Mouse (Mus musculus) heart, embryonic 15.5 days (tissue): Measurements from ENCODE around the gene Olfr105-ps. TPM values are rescaled to one million over a fixed set of nuclear protein-coding genes. Genes with fewer than 3 reads are reported as not detected.

Experiments
- ATAC-seq: fragments of 200-750 bp; cut with Nextera tagmentation; replicated peaks from 2 replicates; pipeline ENCODE4 v1.8.0; 2017; ENCODE audit warnings: low read depth, moderate TSS enrichment; ENCODE audit not compliant: insufficient number of reproducible peaks, insufficient read depth, low FRiP score
- H3K27ac ChIP-seq: fragments of 300-500 bp; sonication (generic); 2 replicates; pipeline ENCODE4 v1.5.1; 2015; ENCODE audit warnings: mild to moderate bottlenecking, inconsistent platforms
- H3K27me3 ChIP-seq: fragments of 300-500 bp; sonication (generic); 2 replicates; pipeline ENCODE4 v1.6.1; 2015; ENCODE audit warnings: inconsistent platforms
- H3K36me3 ChIP-seq: fragments of 300-500 bp; sonication (generic); 2 replicates; pipeline ENCODE4 v1.6.1; 2015; ENCODE audit warnings: mild to moderate bottlenecking, inconsistent platforms
- H3K4me1 ChIP-seq: fragments of 300-500 bp; sonication (generic); replicated peaks from 2 replicates; pipeline ENCODE4 v1.6.1; 2015; ENCODE audit warnings: inconsistent platforms
- H3K4me2 ChIP-seq: fragments of 300-500 bp; sonication (generic); 2 replicates; pipeline ENCODE4 v1.6.1; 2015; ENCODE audit warnings: inconsistent platforms, mild to moderate bottlenecking, moderate library complexity
- H3K4me3 ChIP-seq: fragments of 300-500 bp; sonication (generic); 2 replicates; pipeline ENCODE4 v1.5.1; 2015; ENCODE audit warnings: mild to moderate bottlenecking, inconsistent platforms
- H3K9ac ChIP-seq: fragments of 300-500 bp; sonication (generic); 2 replicates; pipeline ENCODE4 v1.6.1; 2015; ENCODE audit warnings: mild to moderate bottlenecking, inconsistent platforms
- H3K9me3 ChIP-seq: fragments of 300-500 bp; sonication (generic); replicated peaks from 2 replicates; pipeline ENCODE4 v1.6.1; 2016; ENCODE audit warnings: inconsistent platforms
- WGBS: fragments of 180-500 bp; shearing (Covaris S2); methylation state at CpG from one replicate; pipeline ENCODE4 v1.1.7; 2015; ENCODE audit warnings: mixed read lengths; 5-methylcytosine and 5-hydroxymethylcytosine counted together
- polyA plus RNA-seq: library from polyadenylated mRNA; unstranded; fragments of >200 nt; fragmentation: Nextera tagmentation; extraction: Ambion mirVana; gene quantifications from 2 replicates; pipeline ENCODE4 v1.2.1, GENCODE M21; 2015

Gene Olfr105-ps
- polyA plus RNA-seq: not detected in 2 replicates

- Histone ChIP-seq H3K4me2 (no peak within 1 kb of the TSS), H3K36me3 (no peaks in the 10 kb centered on the region), H3K27me3 (no peaks in the 10 kb centered on the region), H3K9me3 (no peaks in the 10 kb centered on the region), H3K27ac (no peak within 1 kb of the TSS), H3K9ac (no peak within 1 kb of the TSS), H3K4me1 (no peaks in the 10 kb centered on the region), H3K4me3 (no peak within 1 kb of the TSS)
- no peak for ATAC-seq
Observed at GRCm38 (mm10) chr17:37378733-37379132, at the start of gene Olfr105-ps. Gene Olfr105-ps, plus strand, starts transcription at chr17:37379033.

- no peak for ATAC-seq
- WGBS: 71% methylated on average over 2 of the region's 2 CpGs
- H3K9me3 ChIP-seq: no peaks in the 10 kb centered on the region
- no peaks in the 10 kb centered on the region for H3K27me3 ChIP-seq
- H3K27ac ChIP-seq: no peak within 1 kb of the TSS
- no peak within 1 kb of the TSS for H3K4me3 ChIP-seq
- no peak within 1 kb of the TSS for H3K4me2 ChIP-seq
- H3K9ac ChIP-seq: no peak within 1 kb of the TSS
- H3K36me3 ChIP-seq: no peaks in the 10 kb centered on the region
- no peaks in the 10 kb centered on the region for H3K4me1 ChIP-seq
Observed at GRCm38 (mm10) chr17:37339598-37339997, 39.2 kb upstream of the Olfr105-ps start, which contains the start of gene Olfr103. Gene Olfr103, minus strand, starts transcription at chr17:37339698.

GRCm38 (mm10) chr17:37359282-37359681, 19.6 kb upstream of the Olfr105-ps start, which contains the start of gene Olfr104-ps:
Gene Olfr104-ps, plus strand, starts transcription at chr17:37359582.
- Histone ChIP-seq H3K27ac (no peak within 1 kb of the TSS), H3K36me3 (no peaks in the 10 kb centered on the region), H3K4me3 (no peak within 1 kb of the TSS), H3K9ac (no peak within 1 kb of the TSS), H3K27me3 (no peaks in the 10 kb centered on the region), H3K4me1 (no peaks in the 10 kb centered on the region), H3K9me3 (no peaks in the 10 kb centered on the region), H3K4me2 (no peak within 1 kb of the TSS)
- no peak for ATAC-seq

- 53% methylated on average over 1 of the region's 1 CpGs for WGBS
- ATAC-seq: no peak
Observed at GRCm38 (mm10) chr17:37390093-37390492, 11.3 kb downstream of the Olfr105-ps start, which contains the start of gene Olfr106-ps. Gene Olfr106-ps, plus strand, starts transcription at chr17:37390393.

DNA sequence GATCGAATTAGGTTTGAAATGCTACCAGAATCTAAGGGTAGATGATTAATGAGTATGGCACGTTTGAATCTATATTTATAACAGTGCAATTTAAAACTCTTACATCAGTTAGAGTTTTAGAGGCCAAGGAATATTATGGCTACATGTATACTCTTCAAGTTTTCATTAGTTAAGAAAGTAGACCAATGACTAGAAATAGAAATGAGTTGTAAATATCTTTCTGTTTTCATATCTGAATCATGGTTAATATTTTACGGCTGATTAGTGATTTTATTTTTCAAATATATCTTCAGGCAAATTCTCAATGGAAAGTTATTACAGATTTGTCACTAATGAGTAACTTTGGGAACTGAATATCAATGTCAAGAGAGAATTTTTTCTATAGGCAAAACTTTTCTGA, 20.1 kb downstream of the Olfr105-ps start, which contains the start of gene Olfr107:
TSS of gene Olfr107 (plus strand) at position 301 of the 400 bp plus-strand sequence.
- no peak within 1 kb of the TSS for H3K4me3 ChIP-seq
- 60% methylated on average over 3 of the region's 3 CpGs for WGBS

More at GRCm38 (mm10) chr17:37390093-37390492, 11.3 kb downstream of the Olfr105-ps start, which contains the start of gene Olfr106-ps:
- Histone ChIP-seq H3K36me3 (no peaks in the 10 kb centered on the region), H3K4me1 (no peaks in the 10 kb centered on the region), H3K9ac (no peak within 1 kb of the TSS), H3K27me3 (no peaks in the 10 kb centered on the region), H3K4me3 (no peak within 1 kb of the TSS), H3K27ac (no peak within 1 kb of the TSS), H3K9me3 (no peaks in the 10 kb centered on the region), H3K4me2 (no peak within 1 kb of the TSS)

GRCm38 (mm10) chr17:37413380-37413779, 34.5 kb downstream of the Olfr105-ps start:
- no peak for ATAC-seq
- Histone ChIP-seq H3K27me3 (no peaks in the 10 kb centered on the region), H3K9ac (no peak overlapping the region), H3K4me3 (no peak overlapping the region), H3K9me3 (no peaks in the 10 kb centered on the region; the same call in 1 of the 2 replicates), H3K27ac (no peak overlapping the region), H3K4me2 (no peak overlapping the region), H3K4me1 (no peaks in the 10 kb centered on the region), H3K36me3 (no peaks in the 10 kb centered on the region)

More for the DNA sequence above, 20.1 kb downstream of the Olfr105-ps start, which contains the start of gene Olfr107:
- Histone ChIP-seq H3K4me1 (no peaks in the 10 kb centered on the region), H3K9me3 (no peaks in the 10 kb centered on the region), H3K4me2 (no peak within 1 kb of the TSS), H3K27me3 (no peaks in the 10 kb centered on the region), H3K27ac (no peak within 1 kb of the TSS), H3K9ac (no peak within 1 kb of the TSS), H3K36me3 (no peaks in the 10 kb centered on the region)
- no peak for ATAC-seq

Other genes with a start within 250 kb of the Olfr105-ps start
- not detected in 2 replicates for gene Olfr93, start 217.5 kb upstream of the Olfr105-ps start, polyA plus RNA-seq
- gene Ubd, start 185.1 kb upstream of the Olfr105-ps start, polyA plus RNA-seq: 0.35 and 2.7 TPM in 2 replicates
- not detected in 2 replicates for gene Olfr94, start 178.0 kb upstream of the Olfr105-ps start, polyA plus RNA-seq
- not detected in 2 replicates for gene Olfr95, start 165.9 kb upstream of the Olfr105-ps start, polyA plus RNA-seq
- gene Olfr96, start 158.9 kb upstream of the Olfr105-ps start, polyA plus RNA-seq: not detected in 2 replicates
- gene Olfr97, start 141.7 kb upstream of the Olfr105-ps start, polyA plus RNA-seq: not detected in 2 replicates
- not detected in 2 replicates for gene Olfr98, start 115.3 kb upstream of the Olfr105-ps start, polyA plus RNA-seq
- 1.5 and 2.8 TPM in 2 replicates for gene H2-M3, start 108.8 kb upstream of the Olfr105-ps start, polyA plus RNA-seq
- gene Olfr99, start 95.6 kb upstream of the Olfr105-ps start, polyA plus RNA-seq: 0.10 TPM in 1 of 2 replicates, not detected in the other
- not detected in 2 replicates for gene Olfr101, start 74.7 kb upstream of the Olfr105-ps start, polyA plus RNA-seq
- not detected in 2 replicates for gene Olfr102, start 62.0 kb upstream of the Olfr105-ps start, polyA plus RNA-seq
- gene Olfr103, start 39.3 kb upstream of the Olfr105-ps start, polyA plus RNA-seq: not detected in 2 replicates
- gene Olfr104-ps, start 19.5 kb upstream of the Olfr105-ps start, polyA plus RNA-seq: not detected in 2 replicates
- not detected in 2 replicates for gene Olfr106-ps, start 11.4 kb downstream of the Olfr105-ps start, polyA plus RNA-seq
- gene Olfr107, start 20.2 kb downstream of the Olfr105-ps start, polyA plus RNA-seq: not detected in 2 replicates
- gene Olfr108, start 66.4 kb downstream of the Olfr105-ps start, polyA plus RNA-seq: not detected in 2 replicates
- not detected in 2 replicates for gene Olfr109, start 79.9 kb downstream of the Olfr105-ps start, polyA plus RNA-seq
- gene H2-M2, start 104.5 kb downstream of the Olfr105-ps start, polyA plus RNA-seq: 0.24 TPM in 1 of 2 replicates, not detected in the other
- not detected in 2 replicates for gene Olfr110, start 113.4 kb downstream of the Olfr105-ps start, polyA plus RNA-seq
- not detected in 2 replicates for gene Olfr111, start 129.0 kb downstream of the Olfr105-ps start, polyA plus RNA-seq
- not detected in 2 replicates for gene Olfr112, start 190.4 kb downstream of the Olfr105-ps start, polyA plus RNA-seq
- not detected in 2 replicates for gene Olfr113, start 198.6 kb downstream of the Olfr105-ps start, polyA plus RNA-seq
- gene Olfr114, start 213.7 kb downstream of the Olfr105-ps start, polyA plus RNA-seq: not detected in 2 replicates
- not detected in 2 replicates for gene Olfr115, start 248.1 kb downstream of the Olfr105-ps start, polyA plus RNA-seq
- gene Olfr116, start 248.2 kb downstream of the Olfr105-ps start, polyA plus RNA-seq: not detected in 2 replicates